Mouse (Mus musculus) midbrain, embryonic 14.5 days (tissue): ENCODE data around the gene Amigo1. TPM values are rescaled to one million over a fixed set of nuclear protein-coding genes. Genes with fewer than 3 reads are reported as not detected.
A peak's percentile ranks its signal among the peaks of the same experiment; 100 is the strongest.

Experiments used
- ATAC-seq: fragments of 200-750 bp; cut with Nextera tagmentation; 2 replicates; pipeline ENCODE4 v1.8.0; 2017; ENCODE audit warnings: moderate number of reproducible peaks, moderate library complexity; ENCODE audit not compliant: low FRiP score, low TSS enrichment
- DNase-seq: peaks from one replicate; pipeline ENCODE4 v3.0.0-alpha.2; 2015
- H3K27ac ChIP-seq: fragments of 300-500 bp; sonication (generic); replicated peaks from 2 replicates; pipeline ENCODE4 v1.5.1; 2014; ENCODE audit warnings: mild to moderate bottlenecking, low read depth, low read length, moderate library complexity
- H3K27me3 ChIP-seq: fragments of 300-500 bp; sonication (generic); 2 replicates; pipeline ENCODE4 v1.6.1; 2014; ENCODE audit warnings: low read length, control low read depth, mixed read lengths; ENCODE audit not compliant: control insufficient read depth, insufficient read depth
- H3K36me3 ChIP-seq: fragments of 300-500 bp; sonication (generic); 2 replicates; pipeline ENCODE4 v1.6.1; 2014; ENCODE audit warnings: low read length, control low read depth; ENCODE audit not compliant: control insufficient read depth, insufficient read depth
- H3K4me1 ChIP-seq: fragments of 300-500 bp; sonication (generic); 2 replicates; pipeline ENCODE4 v1.6.1; 2014; ENCODE audit warnings: mild to moderate bottlenecking, antibody characterized with exemption, low read length, control low read depth; ENCODE audit not compliant: control insufficient read depth, insufficient read depth
- H3K4me2 ChIP-seq: fragments of 300-500 bp; sonication (generic); 2 replicates; pipeline ENCODE4 v1.6.1; 2014; ENCODE audit warnings: mild to moderate bottlenecking, low read length, moderate library complexity
- H3K4me3 ChIP-seq: fragments of 300-500 bp; sonication (generic); replicated peaks from 2 replicates; pipeline ENCODE4 v1.5.1; 2014; ENCODE audit warnings: low read depth, low read length
- H3K9ac ChIP-seq: fragments of 300-500 bp; sonication (generic); replicated peaks from 2 replicates; pipeline ENCODE4 v1.6.1; 2014; ENCODE audit warnings: mild to moderate bottlenecking, low read length, moderate library complexity
- H3K9me3 ChIP-seq: fragments of 300-500 bp; sonication (generic); 2 replicates; pipeline ENCODE4 v1.6.1; 2016; ENCODE audit warnings: low read length, control low read depth, mixed read lengths; ENCODE audit not compliant: control insufficient read depth
- WGBS: fragments of 180-500 bp; shearing (Covaris S2); extraction: QIAGEN DNeasy Blood & Tissue Kit; methylation state at CpG from one replicate; pipeline ENCODE4 v1.1.7; 2014; 5-methylcytosine and 5-hydroxymethylcytosine counted together
- polyA plus RNA-seq: library from polyadenylated mRNA; unstranded; fragments of >200 nt; fragmentation: Nextera tagmentation; extraction: Ambion mirVana; gene quantifications from 2 replicates; pipeline ENCODE4 v1.2.1, GENCODE M21; 2014

Amigo1 gene
- 10.2 and 10.3 TPM in 2 replicates for polyA plus RNA-seq

DNA sequence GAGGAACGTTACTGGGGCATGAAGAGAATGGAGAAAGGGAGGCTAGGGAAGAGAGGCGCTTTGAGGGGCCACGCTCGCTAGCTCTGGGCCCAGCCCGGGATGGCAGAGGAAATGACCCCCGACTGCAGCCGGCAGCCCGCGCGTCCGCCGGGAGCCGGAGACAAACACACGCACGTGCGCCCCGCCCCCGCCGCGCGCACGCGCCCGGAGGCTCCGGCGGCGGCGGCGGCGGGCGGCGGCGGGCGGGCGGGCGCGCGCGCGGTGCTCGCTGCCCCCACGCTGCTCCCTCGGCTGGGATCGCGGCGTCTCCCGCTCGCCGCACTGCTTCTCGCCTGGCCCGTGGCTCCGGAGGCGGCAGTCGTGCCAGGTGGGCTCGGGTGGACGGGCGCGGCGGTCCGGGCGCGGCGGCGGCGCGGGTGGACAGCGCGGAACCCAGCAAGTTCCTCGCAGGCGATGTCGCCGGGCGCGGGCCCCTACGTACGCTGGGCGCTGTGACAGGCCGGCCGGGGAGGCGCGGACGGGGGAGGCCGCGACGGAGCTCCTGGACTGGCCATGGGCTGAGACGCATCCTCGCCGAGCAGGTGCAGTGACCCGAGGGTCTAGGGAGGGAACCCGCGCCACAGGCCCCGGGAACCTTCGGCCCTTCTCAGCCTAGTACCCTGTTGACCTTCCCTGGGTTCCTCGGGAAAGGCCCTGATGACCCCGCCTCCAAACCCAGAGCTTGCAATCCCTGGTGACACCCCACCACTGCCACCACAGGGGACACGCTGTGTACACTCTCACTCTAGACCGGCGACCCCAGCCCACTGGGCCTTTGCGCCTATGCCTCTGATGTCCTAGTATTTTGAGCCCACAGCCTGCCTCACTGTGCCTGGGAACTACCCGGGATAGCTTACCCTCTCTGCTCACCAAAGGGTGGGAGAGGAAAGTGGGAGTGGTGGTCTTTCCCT, at the start of gene Amigo1:
TSS of gene Amigo1 (plus strand) at position 238 of the 950 bp plus-strand sequence.
- Histone ChIP-seq H3K27ac (peak within 1 kb of the TSS; percentile 61; the same call in 1 of the 2 replicates), H3K4me1 (peaks cover 15% of the 10 kb centered on the region; the same call in 1 of the 2 replicates), H3K4me2 (peak within 1 kb of the TSS; percentile 88), H3K9me3 (no peaks in the 10 kb centered on the region), H3K4me3 (peak within 1 kb of the TSS; percentile 75), H3K9ac (peak within 1 kb of the TSS; percentile 82), H3K27me3 (no peaks in the 10 kb centered on the region), H3K36me3 (peaks cover 8% of the 10 kb centered on the region; the same call in 1 of the 2 replicates)
- under 1% methylated on average over 96 of the region's 100 CpGs for WGBS
- DNase-seq, result peak; percentile 84
- peak; percentile 71 for ATAC-seq

DNA sequence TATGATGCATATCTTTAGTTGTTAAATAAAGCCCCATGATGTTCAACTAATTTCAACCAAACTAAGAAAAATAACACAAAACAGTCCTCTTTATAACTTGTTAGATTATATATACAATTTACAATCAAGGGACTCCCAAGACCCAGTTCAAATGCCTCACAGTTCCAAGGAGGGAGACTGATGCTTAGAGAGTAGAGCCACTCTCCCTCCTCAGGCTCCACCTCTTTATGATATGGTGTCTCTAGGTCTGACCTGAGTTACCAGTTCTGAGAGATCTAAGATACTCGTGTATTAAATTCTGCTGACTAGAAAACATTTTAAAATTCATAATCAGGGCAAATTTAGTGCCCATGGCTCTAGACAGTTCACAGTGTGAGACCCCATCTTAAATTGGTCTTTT, 47.0 kb upstream of the Amigo1 start:
- ATAC-seq, result no peak
- Histone ChIP-seq H3K27me3 (no peaks in the 10 kb centered on the region), H3K9me3 (no peaks in the 10 kb centered on the region), H3K4me3 (no peak overlapping the region), H3K4me2 (no peak overlapping the region), H3K4me1 (no peaks in the 10 kb centered on the region), H3K9ac (no peak overlapping the region), H3K36me3 (peaks cover 11% of the 10 kb centered on the region; the same call in 1 of the 2 replicates), H3K27ac (no peak overlapping the region)
- 94% methylated on average over 1 of the region's 1 CpGs for WGBS
- DNase-seq, result no peak

DNA sequence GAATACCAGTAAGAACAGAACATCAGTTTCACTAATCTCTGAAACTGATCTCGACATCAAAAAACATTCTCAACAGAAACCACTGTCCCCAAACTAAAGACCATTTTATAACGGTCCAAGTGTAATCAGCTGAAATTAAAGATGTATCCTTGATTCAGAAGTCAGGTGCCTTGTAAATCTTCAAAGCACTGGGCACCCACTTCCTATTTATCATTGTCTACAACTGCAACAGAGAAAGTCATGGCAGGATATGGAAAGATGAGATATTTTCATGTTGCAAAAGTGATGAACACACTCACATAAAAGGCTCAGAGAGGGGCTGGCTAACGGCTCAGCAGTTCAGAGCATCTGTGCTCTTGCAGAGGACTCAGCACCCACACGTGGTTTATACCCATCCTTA, 45.3 kb upstream of the Amigo1 start:
- no peaks in the 10 kb centered on the region for H3K9me3 ChIP-seq
- 86% methylated on average over 4 of the region's 4 CpGs for WGBS
- H3K27ac ChIP-seq, result no peak overlapping the region

DNA sequence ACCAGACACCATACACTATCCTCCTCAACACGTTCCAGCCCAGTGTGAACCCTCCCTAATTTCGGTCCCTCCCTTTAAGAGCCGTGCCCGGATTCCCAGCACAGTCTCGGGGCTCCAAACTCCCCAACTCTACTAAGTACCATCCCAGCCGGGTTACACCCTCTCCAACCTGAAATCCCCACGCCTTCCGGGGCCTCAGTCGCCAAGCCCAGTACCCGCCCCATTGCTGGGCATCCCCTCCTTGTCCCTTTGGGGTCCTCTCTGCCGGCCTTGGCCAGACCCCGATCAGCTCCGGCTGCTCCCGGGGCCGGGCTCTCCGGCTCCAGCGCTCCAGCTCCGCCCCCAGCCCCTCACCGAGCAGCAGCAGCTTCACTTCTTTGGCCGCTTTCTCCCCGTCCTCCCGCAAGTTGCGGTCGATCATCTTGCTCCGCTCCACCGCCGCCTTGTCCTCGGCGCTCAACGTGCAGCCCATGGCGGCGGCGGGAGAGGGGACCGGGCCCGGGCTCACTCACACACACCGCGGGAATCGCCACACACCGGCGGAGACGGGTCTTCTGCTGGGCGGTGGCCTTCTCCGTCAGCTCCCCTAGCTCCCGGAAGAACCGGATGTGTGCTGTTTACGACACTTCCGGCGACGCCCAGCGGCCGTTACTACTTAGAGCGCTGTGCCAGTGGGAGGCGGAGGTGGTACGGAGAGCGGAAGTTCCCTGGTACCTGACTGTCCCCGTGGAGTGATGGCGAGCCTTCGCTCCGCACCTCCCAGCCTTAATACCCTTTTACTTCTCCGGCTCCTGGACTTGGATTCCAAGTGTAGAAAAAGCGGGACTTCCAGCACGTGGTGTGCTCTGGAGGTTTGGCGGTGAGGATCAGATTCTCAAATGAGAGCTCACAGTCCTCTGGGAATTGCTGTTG, 40.3 kb upstream of the Amigo1 start, which contains the start of gene Gnai3:
TSS of gene Gnai3 (minus strand) at position 613 of the 912 bp plus-strand sequence.
- peak; percentile 96 for ATAC-seq
- H3K4me1 ChIP-seq, result peaks cover 15% of the 10 kb centered on the region
- WGBS, result under 1% methylated on average over 63 of the region's 63 CpGs
- peak within 1 kb of the TSS; percentile 98 for H3K4me3 ChIP-seq
- DNase-seq, result peak; percentile 96
- peak within 1 kb of the TSS; percentile 85 for H3K4me2 ChIP-seq
- H3K9me3 ChIP-seq, result no peaks in the 10 kb centered on the region
- H3K36me3 ChIP-seq, result 0 out of 2 replicates have a peak, but pooled peaks cover 3% of the 10 kb centered on the region
- no peaks in the 10 kb centered on the region for H3K27me3 ChIP-seq
- peak within 1 kb of the TSS; percentile 86 for H3K9ac ChIP-seq
- H3K27ac ChIP-seq, result peak within 1 kb of the TSS; percentile 93

More for the DNA sequence above, 45.3 kb upstream of the Amigo1 start:
- no peak for DNase-seq
- Histone ChIP-seq H3K4me3 (no peak overlapping the region), H3K4me1 (peaks cover 11% of the 10 kb centered on the region), H3K27me3 (no peaks in the 10 kb centered on the region), H3K4me2 (no peak overlapping the region), H3K36me3 (peaks cover 11% of the 10 kb centered on the region; the same call in 1 of the 2 replicates), H3K9ac (no peak overlapping the region)
- no peak for ATAC-seq

DNA sequence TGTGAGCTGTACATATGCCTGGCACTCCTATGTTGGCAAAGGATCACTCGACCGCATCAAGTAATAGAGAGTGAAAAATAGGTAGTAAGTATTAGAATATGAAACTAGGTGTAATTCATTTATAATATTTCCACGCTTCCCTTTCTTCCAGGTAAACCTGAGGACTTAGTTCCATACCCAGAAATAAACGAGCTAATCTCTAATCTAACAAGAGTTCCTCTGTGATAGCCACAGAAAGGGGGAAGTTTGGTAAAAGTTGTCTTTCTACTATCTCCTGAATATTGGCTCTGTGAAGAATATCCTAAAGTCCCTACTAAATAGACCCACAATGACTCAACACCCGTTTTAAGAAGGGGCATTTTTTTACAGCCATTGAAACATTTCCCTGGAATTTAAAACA, 39.5 kb upstream of the Amigo1 start:
- H3K9ac ChIP-seq, result peak overlapping the region; percentile 86
- H3K27me3 ChIP-seq, result no peaks in the 10 kb centered on the region
- peak overlapping the region; percentile 98 for H3K4me3 ChIP-seq
- DNase-seq (no peak), ATAC-seq (no peak)
- no peaks in the 10 kb centered on the region for H3K36me3 ChIP-seq
- H3K4me1 ChIP-seq, result peaks cover 15% of the 10 kb centered on the region
- no peaks in the 10 kb centered on the region for H3K9me3 ChIP-seq
- peak overlapping the region; percentile 85 for H3K4me2 ChIP-seq
- H3K27ac ChIP-seq, result peak overlapping the region; percentile 93; the same call in 1 of the 2 replicates
- WGBS, result 61% methylated on average over 5 of the region's 5 CpGs

DNA sequence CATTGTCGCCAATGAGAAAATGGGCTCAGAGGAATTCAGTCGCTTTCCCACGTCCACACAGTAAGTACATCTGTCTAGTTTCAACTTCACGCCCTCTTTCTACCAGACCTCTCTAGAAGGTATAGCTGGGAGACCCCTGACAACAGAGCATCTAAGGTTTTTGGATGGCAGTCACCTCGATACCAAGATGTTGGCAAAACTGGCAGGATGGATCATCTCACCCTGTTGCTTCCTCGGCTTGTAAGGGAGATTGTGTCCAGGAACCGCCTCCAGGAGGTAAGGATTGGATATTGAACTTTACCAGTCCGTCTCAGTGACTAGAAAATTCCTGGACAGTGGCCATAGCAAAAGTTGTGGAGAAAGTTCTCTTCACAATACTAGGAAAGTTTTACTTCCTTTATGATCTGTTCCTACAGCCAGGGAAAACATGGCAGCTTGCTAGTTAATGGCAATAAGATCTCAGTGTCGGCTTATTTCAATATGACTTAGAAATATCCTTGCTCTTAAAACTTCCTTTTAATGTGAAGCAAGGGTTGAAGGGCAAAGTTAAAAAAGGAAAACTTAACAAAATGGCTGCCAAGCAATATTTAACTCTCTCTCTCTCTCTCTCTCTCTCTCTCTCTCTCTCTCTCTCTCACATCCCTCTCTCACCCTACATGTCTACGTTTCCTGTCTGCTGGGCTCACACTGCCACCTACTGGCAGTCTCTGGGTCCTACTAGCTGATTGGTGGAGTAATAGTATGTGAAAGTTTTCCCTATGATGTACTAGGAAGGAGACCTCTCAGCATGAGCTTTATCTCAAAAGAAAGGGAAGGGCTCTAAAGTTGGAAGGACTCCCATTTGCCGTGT, 38.5 kb upstream of the Amigo1 start:
- Histone ChIP-seq H3K4me3 (no peak overlapping the region), H3K9me3 (no peaks in the 10 kb centered on the region), H3K36me3 (no peaks in the 10 kb centered on the region), H3K27me3 (no peaks in the 10 kb centered on the region), H3K4me1 (peaks cover 15% of the 10 kb centered on the region), H3K27ac (no peak overlapping the region), H3K4me2 (0 out of 2 replicates have a peak overlapping the region, but pooled peaks have one; percentile 17), H3K9ac (no peak overlapping the region)
- WGBS, result 64% methylated on average over 11 of the region's 11 CpGs
- DNase-seq (peak; percentile 93), ATAC-seq (peak; percentile 48; the same call in 1 of the 2 replicates)

DNA sequence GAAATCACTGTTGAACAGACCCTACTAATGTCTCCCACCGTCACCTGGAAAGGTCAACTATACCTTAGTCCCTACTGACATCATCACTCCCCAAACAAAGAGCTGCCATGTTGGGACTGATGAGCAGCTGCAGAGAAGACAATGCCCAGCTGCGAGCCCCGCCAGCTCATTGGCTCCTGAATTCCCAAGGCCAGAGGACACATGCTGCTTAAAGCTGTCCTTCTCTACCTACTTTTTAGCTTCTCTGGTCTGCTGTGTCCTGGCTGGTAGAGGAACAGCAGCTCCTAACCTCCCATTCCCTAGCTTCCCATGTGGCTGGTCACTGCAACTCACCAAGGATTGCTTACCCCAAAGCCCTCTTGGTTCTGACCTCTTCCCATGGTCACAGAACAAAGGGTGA, 33.8 kb upstream of the Amigo1 start:
- Histone ChIP-seq H3K36me3 (no peaks in the 10 kb centered on the region), H3K27ac (no peak overlapping the region), H3K4me2 (no peak overlapping the region), H3K27me3 (no peaks in the 10 kb centered on the region), H3K9me3 (no peaks in the 10 kb centered on the region), H3K4me1 (no peaks in the 10 kb centered on the region), H3K4me3 (no peak overlapping the region), H3K9ac (no peak overlapping the region)
- DNase-seq, result no peak
- no peak for ATAC-seq
- 87% methylated on average over 3 of the region's 3 CpGs for WGBS
